Mouse (Mus musculus) forebrain, embryonic 16.5 days (tissue): ENCODE measurements around the gene Ttc39b. TPM values are rescaled to one million over a fixed set of nuclear protein-coding genes. Genes with fewer than 3 reads are reported as not detected.
A peak's percentile ranks its signal among the peaks of the same experiment; 100 is the strongest.

Source experiments
- ATAC-seq: fragments of 200-750 bp; cut with Nextera tagmentation; 2 replicates; pipeline ENCODE4 v1.8.0; 2017; ENCODE audit warnings: mild to moderate bottlenecking, moderate library complexity
- H3K27ac ChIP-seq: fragments of 300-500 bp; sonication (generic); 2 replicates; pipeline ENCODE4 v1.5.1; 2014; ENCODE audit warnings: low read length, control low read depth
- H3K27me3 ChIP-seq: fragments of 300-500 bp; sonication (generic); replicated peaks from 2 replicates; pipeline ENCODE4 v1.6.1; 2014; ENCODE audit warnings: low read length; ENCODE audit not compliant: control insufficient read depth, insufficient read depth
- H3K36me3 ChIP-seq: fragments of 300-500 bp; sonication (generic); 2 replicates; pipeline ENCODE4 v1.6.1; 2014; ENCODE audit not compliant: control insufficient read depth, insufficient read depth
- H3K4me1 ChIP-seq: fragments of 300-500 bp; sonication (generic); replicated peaks from 2 replicates; pipeline ENCODE4 v1.6.1; 2014; ENCODE audit warnings: low read length; ENCODE audit not compliant: control insufficient read depth, insufficient read depth
- H3K4me2 ChIP-seq: fragments of 300-500 bp; sonication (generic); 2 replicates; pipeline ENCODE4 v1.6.1; 2014; ENCODE audit warnings: mild to moderate bottlenecking, low read length, control low read depth
- H3K4me3 ChIP-seq: fragments of 300-500 bp; sonication (generic); replicated peaks from 2 replicates; pipeline ENCODE4 v1.5.1; 2014; ENCODE audit warnings: mild to moderate bottlenecking, low read length, control low read depth
- H3K9ac ChIP-seq: fragments of 300-500 bp; sonication (generic); replicated peaks from 2 replicates; pipeline ENCODE4 v1.6.1; 2014; ENCODE audit warnings: low read depth, low read length, control low read depth
- H3K9me3 ChIP-seq: fragments of 300-500 bp; sonication (generic); 2 replicates; pipeline ENCODE4 v1.6.1; 2016; ENCODE audit warnings: low read length; ENCODE audit not compliant: control insufficient read depth
- WGBS: fragments of 180-500 bp; shearing (Covaris S2); extraction: QIAGEN DNeasy Blood & Tissue Kit; methylation state at CpG from one replicate; pipeline ENCODE4 v1.1.7; 2014; 5-methylcytosine and 5-hydroxymethylcytosine counted together
- polyA plus RNA-seq: library from polyadenylated mRNA; unstranded; fragments of >200 nt; fragmentation: Nextera tagmentation; extraction: Ambion mirVana; gene quantifications from 2 replicates; pipeline ENCODE4 v1.2.1, GENCODE M21; 2015

Gene Ttc39b
- polyA plus RNA-seq, 1 experiment from 2014 or later, result 12.1 TPM

- H3K27ac ChIP-seq, result no peak overlapping the region
- ATAC-seq, result no peak
- 68% methylated on average over 10 of the region's 10 CpGs for WGBS
Measured at GRCm38 (mm10) chr4:83228073-83228472, 96.0 kb downstream of the Ttc39b start.

GRCm38 (mm10) chr4:83225633-83226360 lies 98.3 kb downstream of the Ttc39b start:
- no peak overlapping the region for H3K9ac ChIP-seq
- no peaks in the 10 kb centered on the region for H3K27me3 ChIP-seq
- H3K4me3 ChIP-seq, result no peak overlapping the region
- H3K36me3 ChIP-seq, result no peaks in the 10 kb centered on the region
- ATAC-seq, result peak; percentile 23; the same call in 1 of the 2 replicates
- H3K4me1 ChIP-seq, result no peaks in the 10 kb centered on the region; the same call in 1 of the 2 replicates
- WGBS, result 45% methylated on average over 8 of the region's 8 CpGs
- peak overlapping the region; percentile 42; the same call in 1 of the 2 replicates for H3K27ac ChIP-seq
- no peak overlapping the region for H3K4me2 ChIP-seq
- H3K9me3 ChIP-seq, result no peaks in the 10 kb centered on the region

More at GRCm38 (mm10) chr4:83228073-83228472, 96.0 kb downstream of the Ttc39b start:
- Histone ChIP-seq H3K9me3 (no peaks in the 10 kb centered on the region), H3K27me3 (no peaks in the 10 kb centered on the region), H3K9ac (no peak overlapping the region), H3K36me3 (no peaks in the 10 kb centered on the region), H3K4me1 (peaks cover 11% of the 10 kb centered on the region), H3K4me2 (no peak overlapping the region), H3K4me3 (no peak overlapping the region)

- WGBS, result 36% methylated on average over 5 of the region's 5 CpGs
- ATAC-seq, result no peak
- Histone ChIP-seq H3K9me3 (no peaks in the 10 kb centered on the region), H3K36me3 (no peaks in the 10 kb centered on the region), H3K9ac (no peak overlapping the region), H3K27me3 (no peaks in the 10 kb centered on the region), H3K4me3 (no peak overlapping the region), H3K27ac (no peak overlapping the region), H3K4me2 (no peak overlapping the region), H3K4me1 (no peaks in the 10 kb centered on the region)
Measured at GRCm38 (mm10) chr4:83224242-83224641, 99.8 kb downstream of the Ttc39b start.

- Histone ChIP-seq H3K9ac (no peak overlapping the region), H3K9me3 (no peaks in the 10 kb centered on the region), H3K27ac (no peak overlapping the region), H3K36me3 (no peaks in the 10 kb centered on the region), H3K4me2 (no peak overlapping the region), H3K4me3 (no peak overlapping the region), H3K27me3 (no peaks in the 10 kb centered on the region), H3K4me1 (no peaks in the 10 kb centered on the region)
- WGBS, result 89% methylated on average over 5 of the region's 5 CpGs
- ATAC-seq, result no peak
Measured at GRCm38 (mm10) chr4:83223197-83223596, 100.9 kb downstream of the Ttc39b start.

- 80% methylated on average over 13 of the region's 13 CpGs for WGBS
- no peaks in the 10 kb centered on the region for H3K27me3 ChIP-seq
- H3K4me1 ChIP-seq, result peaks cover under 1% of the 10 kb centered on the region; the same call in 1 of the 2 replicates
- H3K9me3 ChIP-seq, result no peaks in the 10 kb centered on the region
- H3K36me3 ChIP-seq, result no peaks in the 10 kb centered on the region
- H3K9ac ChIP-seq, result no peak overlapping the region
- no peak overlapping the region for H3K4me2 ChIP-seq
- ATAC-seq, result no peak
- H3K4me3 ChIP-seq, result no peak overlapping the region
- H3K27ac ChIP-seq, result no peak overlapping the region
Measured at GRCm38 (mm10) chr4:83220761-83221557, 103.1 kb downstream of the Ttc39b start.

- Histone ChIP-seq H3K27me3 (no peaks in the 10 kb centered on the region), H3K27ac (no peak overlapping the region), H3K9ac (no peak overlapping the region), H3K4me1 (peaks cover 16% of the 10 kb centered on the region), H3K36me3 (no peaks in the 10 kb centered on the region), H3K4me3 (no peak overlapping the region), H3K9me3 (no peaks in the 10 kb centered on the region), H3K4me2 (no peak overlapping the region)
- no peak for ATAC-seq
- 68% methylated on average over 5 of the region's 5 CpGs for WGBS
Measured at GRCm38 (mm10) chr4:83219253-83219652, 104.8 kb downstream of the Ttc39b start.

- Histone ChIP-seq H3K9ac (no peak overlapping the region), H3K27me3 (no peaks in the 10 kb centered on the region), H3K27ac (no peak overlapping the region), H3K9me3 (no peaks in the 10 kb centered on the region), H3K4me2 (no peak overlapping the region), H3K4me1 (peaks cover 16% of the 10 kb centered on the region), H3K4me3 (no peak overlapping the region), H3K36me3 (no peaks in the 10 kb centered on the region)
- WGBS, result 94% methylated on average over 5 of the region's 5 CpGs
- no peak for ATAC-seq
Measured at GRCm38 (mm10) chr4:83217128-83217527, 106.9 kb downstream of the Ttc39b start.

- Histone ChIP-seq H3K27me3 (no peaks in the 10 kb centered on the region), H3K9ac (no peak overlapping the region), H3K36me3 (no peaks in the 10 kb centered on the region), H3K4me1 (peaks cover 16% of the 10 kb centered on the region), H3K27ac (no peak overlapping the region; the same call in 1 of the 2 replicates), H3K9me3 (no peaks in the 10 kb centered on the region), H3K4me3 (no peak overlapping the region), H3K4me2 (no peak overlapping the region)
- 65% methylated on average over 7 of the region's 7 CpGs for WGBS
- no peak for ATAC-seq
Measured at GRCm38 (mm10) chr4:83216381-83216780, 107.7 kb downstream of the Ttc39b start.

- no peak for ATAC-seq
- no peak overlapping the region for H3K4me3 ChIP-seq
- H3K27ac ChIP-seq, result no peak overlapping the region; the same call in 1 of the 2 replicates
- no peaks in the 10 kb centered on the region for H3K27me3 ChIP-seq
- H3K36me3 ChIP-seq, result no peaks in the 10 kb centered on the region
- H3K9me3 ChIP-seq, result no peaks in the 10 kb centered on the region
- H3K4me2 ChIP-seq, result no peak overlapping the region
- H3K9ac ChIP-seq, result no peak overlapping the region
- WGBS, result 77% methylated on average over 1 of the region's 1 CpGs
- peaks cover 16% of the 10 kb centered on the region for H3K4me1 ChIP-seq
Measured at GRCm38 (mm10) chr4:83215776-83216175, 108.3 kb downstream of the Ttc39b start.
